Mouse (Mus musculus) urinary bladder, postnatal 25 days (tissue): Measurements from ENCODE around the gene Vmn2r52.
"Not testable (repeated sequence)": the region's sequence is repeated elsewhere in the genome, so short reads cannot be mapped to it uniquely, and the experiment has no call there.

Experiments
- DNase-seq: peaks from one replicate; pipeline ENCODE4 v3.0.0; 2022; ENCODE audit warnings: low spot score

The Vmn2r52 gene

DNA sequence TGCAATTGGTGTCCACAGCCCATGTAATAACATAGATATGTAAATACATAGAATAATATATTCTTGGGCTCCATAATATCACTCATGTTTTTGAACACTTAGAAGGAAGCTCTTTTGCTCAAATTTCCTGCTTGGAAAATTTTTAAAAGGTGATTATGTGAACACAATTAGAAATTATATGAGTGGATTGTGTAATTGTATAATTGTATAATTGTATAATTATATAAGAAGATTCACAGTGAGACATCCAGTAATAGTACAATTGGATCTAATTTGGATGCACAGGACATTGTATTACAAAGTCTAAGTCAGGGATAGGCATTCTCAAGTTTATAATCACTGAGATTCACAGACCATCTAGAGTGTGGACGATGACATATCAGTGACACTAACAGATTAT, at the start of gene Vmn2r52:
Gene Vmn2r52 (minus strand): TSS at position 101 of the 400 bp plus-strand sequence.
- no peak for DNase-seq

DNA sequence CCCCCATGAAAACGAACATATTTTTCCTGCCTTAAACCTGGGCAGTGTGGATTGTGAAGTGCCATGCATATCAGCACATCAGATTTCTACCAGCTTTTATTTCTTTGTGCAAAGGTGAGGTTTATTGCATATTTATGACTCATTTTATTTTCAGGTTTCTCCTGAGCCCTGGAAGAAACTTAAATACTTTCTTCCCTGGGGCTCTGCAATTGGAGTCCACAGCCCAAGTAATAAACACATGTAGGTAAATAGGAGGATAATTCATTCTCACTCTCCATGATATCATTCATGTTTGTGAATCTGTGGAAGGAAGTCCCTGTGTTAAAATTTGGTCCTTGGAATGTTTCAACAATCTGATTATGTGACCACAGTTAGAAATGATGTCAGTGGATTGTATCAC, 70.7 kb downstream of the Vmn2r52 start, which contains the start of gene Vmn2r51:
Gene Vmn2r51 (minus strand): TSS at position 101 of the 400 bp plus-strand sequence.
- not testable (repeated sequence) for DNase-seq
